Mouse (Mus musculus): ENCODE measurements around the gene Rnf34. TPM values are rescaled to one million over a fixed set of nuclear protein-coding genes. Genes with fewer than 3 reads are reported as not detected.

The Rnf34 gene
- polyA plus RNA-seq, 1 experiment, result not detected

- no peak overlapping the region for H3K27ac ChIP-seq (ENCODE audit: insufficient read depth, low read depth, low read length)
- TF ChIP-seq POLR2A (IDR thresholded peaks at IDR 0.05; ENCODE audit: insufficient read depth, low read depth, low read length) (no peak), CTCF (IDR thresholded peaks at IDR 0.05; ENCODE audit: insufficient read depth, low read depth, low read length) (no peak)
- H3K4me3 ChIP-seq (ENCODE audit: insufficient read depth, low read depth, low read length), result no peak overlapping the region
- no peaks in the 10 kb centered on the region for H3K4me1 ChIP-seq (ENCODE audit: control insufficient read depth, insufficient read depth, low read length)
- WGBS, result 96% methylated on average over 2 of the region's 2 CpGs
These were observed 2.8 kb downstream of the Rnf34 start for GRCm38 (mm10) chr5:122852611-122853010.

GRCm38 (mm10) chr5:122855858-122856257 is 6.0 kb downstream of the Rnf34 start:
- WGBS, result 78% methylated on average over 3 of the region's 3 CpGs
- Histone ChIP-seq H3K27ac (ENCODE audit: insufficient read depth, low read depth, low read length) (no peak overlapping the region), H3K4me3 (ENCODE audit: insufficient read depth, low read depth, low read length) (no peak overlapping the region), H3K4me1 (ENCODE audit: control insufficient read depth, insufficient read depth, low read length) (no peaks in the 10 kb centered on the region)
- no peak for TF ChIP-seq POLR2A (IDR thresholded peaks at IDR 0.05; ENCODE audit: insufficient read depth, low read depth, low read length)
- TF ChIP-seq CTCF (IDR thresholded peaks at IDR 0.05; ENCODE audit: insufficient read depth, low read depth, low read length), result no peak

DNA sequence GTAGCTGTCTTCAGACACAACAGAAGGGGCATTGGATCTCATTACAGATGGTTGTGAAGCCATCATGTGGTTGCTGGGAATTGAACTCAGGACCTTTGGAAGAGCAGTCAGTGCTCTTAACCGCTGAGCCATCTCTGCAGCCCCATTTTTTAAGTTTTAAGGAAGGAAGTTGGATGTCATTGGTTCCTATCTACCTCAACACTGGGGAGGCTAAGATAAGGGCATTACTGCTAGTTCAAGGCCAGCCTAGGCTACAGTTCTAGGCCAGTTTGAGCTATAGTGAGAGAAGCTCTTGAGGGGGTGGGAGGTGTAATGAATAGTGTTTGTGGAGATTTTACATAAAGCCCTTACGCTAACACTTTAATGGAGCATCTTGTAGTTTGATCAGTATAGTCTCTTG is 13.2 kb downstream of the Rnf34 start:
- WGBS, result 85% methylated on average over 2 of the region's 2 CpGs
- Histone ChIP-seq H3K4me3 (ENCODE audit: insufficient read depth, low read depth, low read length) (no peak overlapping the region), H3K27ac (ENCODE audit: insufficient read depth, low read depth, low read length) (no peak overlapping the region), H3K4me1 (ENCODE audit: control insufficient read depth, insufficient read depth, low read length) (peaks cover 10% of the 10 kb centered on the region; the same call in 1 of the 2 replicates)
- TF ChIP-seq CTCF (IDR thresholded peaks at IDR 0.05; ENCODE audit: insufficient read depth, low read depth, low read length) (no peak), POLR2A (IDR thresholded peaks at IDR 0.05; ENCODE audit: insufficient read depth, low read depth, low read length) (no peak)

GRCm38 (mm10) chr5:122872626-122873025 is 22.8 kb downstream of the Rnf34 start:
- Histone ChIP-seq H3K4me3 (ENCODE audit: insufficient read depth, low read depth, low read length) (no peak overlapping the region), H3K27ac (ENCODE audit: insufficient read depth, low read depth, low read length) (no peak overlapping the region), H3K4me1 (ENCODE audit: control insufficient read depth, insufficient read depth, low read length) (no peaks in the 10 kb centered on the region)
- TF ChIP-seq CTCF (IDR thresholded peaks at IDR 0.05; ENCODE audit: insufficient read depth, low read depth, low read length), result no peak
- no peak for TF ChIP-seq POLR2A (IDR thresholded peaks at IDR 0.05; ENCODE audit: insufficient read depth, low read depth, low read length)
- 95% methylated on average over 3 of the region's 3 CpGs for WGBS

DNA sequence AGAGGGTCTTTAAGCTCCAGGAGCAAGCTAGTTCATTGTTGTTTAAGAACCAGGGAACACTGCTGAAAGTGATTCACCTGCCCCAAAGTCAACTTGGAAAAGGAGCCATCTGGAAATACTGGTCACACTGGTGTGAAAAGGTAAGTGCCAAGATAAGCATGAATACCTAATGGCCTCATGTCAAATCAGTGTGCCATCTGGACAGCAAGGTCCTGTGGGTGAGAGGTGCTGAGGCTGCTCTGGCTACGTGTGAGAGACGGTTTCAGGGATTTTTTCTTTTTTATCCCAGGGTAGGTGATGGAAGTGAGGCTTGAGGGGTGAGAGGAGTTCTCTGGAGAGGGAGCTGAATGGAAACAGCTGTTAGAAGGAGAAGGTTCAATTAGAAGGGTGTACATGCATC is 23.7 kb downstream of the Rnf34 start:
- no peak for TF ChIP-seq POLR2A (IDR thresholded peaks at IDR 0.05; ENCODE audit: insufficient read depth, low read depth, low read length)
- 95% methylated on average over 2 of the region's 2 CpGs for WGBS
- Histone ChIP-seq H3K4me1 (ENCODE audit: control insufficient read depth, insufficient read depth, low read length) (no peaks in the 10 kb centered on the region), H3K4me3 (ENCODE audit: insufficient read depth, low read depth, low read length) (no peak overlapping the region), H3K27ac (ENCODE audit: insufficient read depth, low read depth, low read length) (no peak overlapping the region)

DNA sequence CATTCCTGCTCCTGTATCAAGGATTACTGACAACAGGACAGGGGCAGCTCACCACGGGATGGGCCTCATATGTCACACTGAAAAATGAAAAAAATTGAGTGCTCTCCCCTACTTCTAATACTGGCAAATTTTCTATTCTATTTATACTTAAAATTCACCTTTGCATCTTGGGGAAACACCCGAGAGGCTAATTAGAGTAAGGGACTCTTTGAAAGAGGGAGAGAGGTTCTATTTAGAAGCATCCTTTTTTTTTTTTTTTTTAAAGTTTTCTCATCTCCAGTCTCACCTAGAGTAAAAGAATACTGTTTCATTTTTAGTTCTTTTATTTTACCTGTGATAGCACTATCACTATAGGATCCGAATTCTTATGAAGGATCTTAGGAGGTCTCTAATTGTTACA is 24.5 kb downstream of the Rnf34 start:
- Histone ChIP-seq H3K27ac (ENCODE audit: insufficient read depth, low read depth, low read length) (no peak overlapping the region), H3K4me1 (ENCODE audit: control insufficient read depth, insufficient read depth, low read length) (no peaks in the 10 kb centered on the region), H3K4me3 (ENCODE audit: insufficient read depth, low read depth, low read length) (no peak overlapping the region)
- TF ChIP-seq CTCF (IDR thresholded peaks at IDR 0.05; ENCODE audit: insufficient read depth, low read depth, low read length) (no peak), POLR2A (IDR thresholded peaks at IDR 0.05; ENCODE audit: insufficient read depth, low read depth, low read length) (no peak)
- 88% methylated on average over 3 of the region's 3 CpGs for WGBS

- 86% methylated on average over 3 of the region's 3 CpGs for WGBS
- TF ChIP-seq POLR2A (IDR thresholded peaks at IDR 0.05; ENCODE audit: insufficient read depth, low read depth, low read length) (no peak), CTCF (IDR thresholded peaks at IDR 0.05; ENCODE audit: insufficient read depth, low read depth, low read length) (no peak)
- Histone ChIP-seq H3K27ac (ENCODE audit: insufficient read depth, low read depth, low read length) (no peak overlapping the region), H3K4me3 (ENCODE audit: insufficient read depth, low read depth, low read length) (no peak overlapping the region), H3K4me1 (ENCODE audit: control insufficient read depth, insufficient read depth, low read length) (no peaks in the 10 kb centered on the region)
These were observed 26.8 kb downstream of the Rnf34 start for GRCm38 (mm10) chr5:122876671-122877070.

- 96% methylated on average over 37 of the region's 37 CpGs for WGBS
- no peaks in the 10 kb centered on the region for H3K4me1 ChIP-seq (ENCODE audit: control insufficient read depth, insufficient read depth, low read length)
- no peak for TF ChIP-seq CTCF (IDR thresholded peaks at IDR 0.05; ENCODE audit: insufficient read depth, low read depth, low read length)
- TF ChIP-seq POLR2A (IDR thresholded peaks at IDR 0.05; ENCODE audit: insufficient read depth, low read depth, low read length), result no peak
- no peak overlapping the region for H3K27ac ChIP-seq (ENCODE audit: insufficient read depth, low read depth, low read length)
- no peak overlapping the region for H3K4me3 ChIP-seq (ENCODE audit: insufficient read depth, low read depth, low read length)
These were observed 30.6 kb downstream of the Rnf34 start for GRCm38 (mm10) chr5:122880241-122880980.

GRCm38 (mm10) chr5:122881313-122881712 is 31.5 kb downstream of the Rnf34 start:
- WGBS, result 54% methylated on average over 5 of the region's 5 CpGs
- Histone ChIP-seq H3K27ac (ENCODE audit: insufficient read depth, low read depth, low read length) (no peak overlapping the region), H3K4me1 (ENCODE audit: control insufficient read depth, insufficient read depth, low read length) (no peaks in the 10 kb centered on the region), H3K4me3 (ENCODE audit: insufficient read depth, low read depth, low read length) (no peak overlapping the region)
- peak; percentile 60 for TF ChIP-seq CTCF (IDR thresholded peaks at IDR 0.05; ENCODE audit: insufficient read depth, low read depth, low read length)
- TF ChIP-seq POLR2A (IDR thresholded peaks at IDR 0.05; ENCODE audit: insufficient read depth, low read depth, low read length), result no peak
